Mouse (Mus musculus) naive thymus-derived CD4-positive, alpha-beta T cell, adult 2 months (primary cell): ENCODE data around the gene Car5a.

Experiments used
- DNase-seq: peaks from one replicate; pipeline ENCODE4 v3.0.0-alpha.2; 2011; ENCODE audit warnings: low read depth

Gene Car5a

GRCm38 (mm10) chr8:121934923-121935322, 9.8 kb downstream of the Car5a start:
- no peak for DNase-seq

GRCm38 (mm10) chr8:121934506-121934905, 10.2 kb downstream of the Car5a start:
- peak; percentile 28 for DNase-seq

DNA sequence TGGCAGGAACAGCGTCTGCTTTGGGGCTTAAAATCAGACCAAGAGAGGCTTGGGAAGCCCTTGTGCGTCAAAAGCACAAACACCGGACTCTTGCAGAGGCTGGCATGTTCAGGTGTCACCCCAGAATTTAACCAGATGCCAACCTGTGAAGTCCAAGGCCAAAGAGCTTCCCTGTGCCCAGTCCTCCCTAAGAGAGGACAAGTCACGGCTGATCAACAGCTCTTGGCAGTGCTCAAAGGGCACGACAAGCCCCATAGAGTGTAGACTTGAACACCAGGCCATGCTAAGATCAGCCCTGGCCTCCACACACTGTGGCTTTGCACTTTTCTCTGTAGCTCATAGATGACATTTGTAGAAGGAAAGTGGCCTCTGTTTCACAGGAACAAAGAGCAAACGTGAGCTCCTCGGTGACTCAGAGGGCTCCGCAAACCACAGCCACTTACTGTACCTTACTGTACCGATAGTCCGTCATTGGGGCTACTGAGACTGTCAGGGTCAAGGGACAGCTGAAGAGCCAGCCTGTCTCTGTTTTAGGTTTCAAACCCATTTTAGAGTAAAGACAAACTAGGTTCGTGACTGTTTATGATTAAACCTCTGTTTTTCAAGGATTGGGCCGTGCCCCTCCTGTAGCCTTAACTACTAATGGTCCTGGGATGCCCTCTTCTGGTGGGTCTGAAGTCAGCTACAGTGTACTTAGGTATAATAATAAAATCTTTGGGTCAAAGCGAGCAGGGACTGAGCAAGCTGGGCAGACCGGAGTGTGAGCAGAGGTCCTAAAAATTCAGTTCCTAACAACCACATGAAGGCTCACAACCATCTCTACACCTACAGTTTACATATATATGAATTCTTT, 11.8 kb downstream of the Car5a start:
- no peak for DNase-seq

GRCm38 (mm10) chr8:121932026-121932667, 12.6 kb downstream of the Car5a start:
- no peak for DNase-seq

- no peak for DNase-seq
Observed at GRCm38 (mm10) chr8:121931571-121931970, 13.1 kb downstream of the Car5a start.

DNA sequence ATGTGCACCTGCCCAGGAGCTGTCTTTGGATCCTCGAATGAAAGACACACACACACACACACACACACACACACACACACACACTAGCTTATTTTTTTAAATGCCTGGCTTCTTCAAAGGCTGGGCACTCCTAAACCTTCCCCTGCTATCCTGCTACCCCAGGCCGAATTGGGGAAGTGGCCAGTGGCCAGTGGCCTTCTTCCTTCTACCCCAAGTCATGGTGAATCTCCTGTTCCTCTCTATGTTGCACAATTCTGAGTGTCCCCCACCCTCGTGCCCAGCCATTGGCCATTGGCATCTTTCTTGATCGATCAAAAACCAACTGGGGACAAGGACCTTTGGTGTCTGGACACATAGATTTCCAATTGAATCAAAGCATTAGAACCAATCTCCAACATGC, 14.7 kb downstream of the Car5a start:
- DNase-seq = no peak

DNA sequence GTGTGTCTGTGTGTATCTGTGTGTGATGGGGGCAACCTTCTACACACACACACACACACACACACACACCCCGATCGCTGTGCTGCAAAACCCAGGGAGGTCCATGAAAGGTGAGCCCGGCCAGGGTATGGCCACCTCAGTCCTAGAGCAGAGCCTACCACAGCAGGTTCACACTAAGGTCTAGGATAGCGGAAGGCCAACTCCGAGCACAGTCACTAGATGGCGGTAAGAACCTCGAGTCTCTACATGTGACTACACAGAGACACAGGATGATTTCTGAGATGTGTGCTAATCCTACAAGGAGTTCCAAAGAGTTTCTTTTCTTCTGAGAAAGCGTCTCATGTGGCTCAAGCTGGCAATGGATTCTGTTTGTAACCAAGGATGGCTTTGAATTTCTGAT, 17.4 kb downstream of the Car5a start:
- DNase-seq = peak; percentile 68

DNA sequence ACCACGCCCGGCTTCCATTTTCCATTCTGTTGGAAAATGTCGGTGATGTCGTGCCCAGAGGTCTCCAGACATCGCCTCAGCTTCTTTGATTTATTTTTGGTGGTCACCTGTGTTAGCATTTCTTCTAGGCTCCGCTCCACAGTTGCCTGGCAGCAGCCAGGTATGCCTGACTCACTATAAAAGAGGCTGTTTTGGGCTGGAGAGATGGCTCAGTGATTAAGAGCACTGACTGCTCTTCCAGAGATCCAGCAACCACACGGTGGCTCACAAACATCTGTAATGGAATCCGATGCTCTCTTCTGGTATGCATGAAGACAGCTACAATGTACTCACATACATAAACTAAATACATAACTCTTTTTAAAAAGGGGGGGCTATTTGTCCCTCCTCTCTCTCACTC, 18.4 kb downstream of the Car5a start:
- no peak for DNase-seq

DNA sequence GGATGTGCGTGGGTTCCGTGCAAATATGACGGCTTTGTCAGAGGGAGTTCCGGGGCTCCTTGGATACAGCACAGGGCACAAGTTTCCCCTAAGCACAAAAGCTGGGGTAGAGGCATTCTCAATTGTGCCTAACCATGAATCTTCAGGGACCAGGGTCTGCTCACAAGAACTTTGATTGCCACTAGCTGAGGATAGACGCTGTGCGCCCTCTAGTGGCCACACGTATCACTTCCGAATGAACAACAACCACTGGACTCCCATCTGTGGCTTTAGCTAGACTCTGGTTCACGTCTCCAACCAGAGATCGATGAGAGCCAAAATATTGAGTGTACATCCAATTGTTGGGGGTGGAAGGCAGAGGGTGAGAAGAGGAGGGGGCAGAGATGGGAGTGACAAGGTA, 19.1 kb downstream of the Car5a start:
- DNase-seq = peak; percentile 86

- DNase-seq = no peak
Observed at GRCm38 (mm10) chr8:121924681-121925080, 20.0 kb downstream of the Car5a start.

GRCm38 (mm10) chr8:121922101-121922500, 22.6 kb downstream of the Car5a start:
- no peak for DNase-seq

- no peak for DNase-seq
Observed at GRCm38 (mm10) chr8:121921582-121921981, 23.1 kb downstream of the Car5a start.

- DNase-seq = no peak
Observed at GRCm38 (mm10) chr8:121919731-121920130, 25.0 kb downstream of the Car5a start.

GRCm38 (mm10) chr8:121919158-121919557, 25.5 kb downstream of the Car5a start:
- DNase-seq = no peak

DNA sequence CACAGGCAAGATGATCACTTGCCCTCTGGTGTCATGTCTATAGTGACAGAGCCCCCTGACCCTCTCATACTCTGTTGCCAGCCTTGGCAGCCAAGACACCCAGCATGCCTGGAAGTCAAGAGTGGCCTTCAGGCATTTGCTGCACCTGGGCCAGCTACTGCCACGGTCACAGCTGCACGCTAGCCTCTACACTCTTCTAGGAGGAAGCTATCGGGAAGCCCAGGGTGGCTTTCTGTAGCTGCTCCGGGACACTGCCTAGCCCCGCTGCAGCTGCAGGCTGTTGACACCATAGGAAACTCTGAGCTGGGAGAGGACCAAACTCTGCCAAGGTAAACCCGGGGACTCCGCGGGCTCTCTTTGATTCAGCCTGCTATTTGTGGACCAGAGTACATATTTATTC, 31.3 kb downstream of the Car5a start:
- no peak for DNase-seq

GRCm38 (mm10) chr8:121912831-121913230, 31.9 kb downstream of the Car5a start:
- DNase-seq = no peak

GRCm38 (mm10) chr8:121911987-121912386, 32.7 kb downstream of the Car5a start:
- no peak for DNase-seq

- no peak for DNase-seq
Observed at GRCm38 (mm10) chr8:121911400-121911799, 33.3 kb downstream of the Car5a start.

- DNase-seq = peak; percentile 92
Observed at GRCm38 (mm10) chr8:121909663-121910062, 35.0 kb downstream of the Car5a start.

- DNase-seq = peak; percentile 30
Observed at GRCm38 (mm10) chr8:121909148-121909541, 35.6 kb downstream of the Car5a start.

DNA sequence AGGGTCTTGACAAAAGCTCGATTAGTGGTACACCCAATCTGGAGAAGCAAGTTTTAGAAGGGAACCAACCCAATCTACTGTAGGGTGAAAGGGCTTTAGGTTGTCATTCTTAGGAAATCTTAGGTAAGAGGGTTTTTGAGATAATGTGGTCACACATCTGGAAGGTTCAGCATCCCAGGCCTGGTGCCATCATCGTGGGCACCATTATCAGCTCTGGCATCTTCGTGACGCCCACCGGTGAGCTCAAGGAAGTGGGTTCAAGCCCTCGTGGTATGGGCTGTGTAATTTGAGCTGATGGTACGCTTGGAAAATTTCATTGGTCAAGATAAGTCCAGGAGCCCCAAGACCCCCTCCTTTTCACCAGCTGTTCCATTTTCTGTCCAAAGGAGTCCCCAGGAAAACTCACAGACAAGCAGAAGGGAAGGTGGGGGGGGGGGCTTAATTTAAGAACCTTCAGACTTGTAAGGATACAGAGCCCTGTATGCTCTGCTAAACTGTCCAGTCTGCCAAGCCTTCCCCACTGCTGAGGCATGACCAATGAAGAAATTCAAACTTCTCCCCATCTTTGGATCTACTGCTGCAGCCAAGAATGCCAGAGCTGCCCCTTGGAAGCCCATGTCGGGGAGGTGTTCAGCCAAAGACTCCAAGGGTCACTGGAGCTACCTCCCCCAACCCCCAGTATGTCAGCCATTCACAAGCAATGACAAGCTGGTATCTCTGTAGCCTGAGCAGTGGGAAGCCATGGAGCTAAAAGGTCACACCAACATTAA, 36.1 kb downstream of the Car5a start:
- no peak for DNase-seq

DNA sequence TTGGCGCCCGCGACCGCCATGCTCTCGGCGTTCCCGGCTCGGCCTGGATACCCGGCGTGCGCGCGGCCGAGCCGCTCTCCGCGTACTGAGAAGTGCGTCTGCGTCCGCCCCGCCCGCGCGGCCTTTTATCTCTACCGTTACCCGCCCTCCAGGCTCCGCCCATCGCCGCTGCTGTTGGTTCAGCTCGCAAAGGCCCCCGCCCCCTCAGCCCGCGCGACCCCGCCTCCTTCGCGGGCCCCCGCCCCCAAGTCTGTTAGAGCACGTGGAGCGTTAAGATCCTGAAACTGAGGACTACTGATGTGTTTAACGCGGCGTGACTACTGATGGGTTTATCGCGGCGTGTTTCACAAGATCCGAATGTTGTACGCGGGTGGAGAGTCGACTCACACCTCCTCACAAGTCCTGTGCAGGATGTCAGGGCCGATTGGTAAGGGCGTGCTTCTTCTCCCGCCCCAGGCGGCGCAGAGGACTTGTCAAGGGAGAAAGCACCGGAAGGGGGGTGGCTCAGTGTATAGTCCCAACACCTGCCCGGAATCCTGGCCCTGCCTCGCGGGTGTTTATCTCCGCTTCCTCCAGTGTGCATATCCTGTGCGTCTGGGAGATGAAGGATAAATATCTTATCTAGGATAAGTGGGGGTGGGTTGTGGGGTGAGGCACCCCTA, 37.0 kb downstream of the Car5a start, which contains the start of gene Slc7a5:
TSS of gene Slc7a5 (minus strand) at position 108 of the 662 bp plus-strand sequence.
- peak; percentile 98 for DNase-seq
